Mouse (Mus musculus) heart, adult 2 months (tissue): ENCODE measurements around the gene Agbl4. TPM values are rescaled to one million over a fixed set of nuclear protein-coding genes. Genes with fewer than 3 reads are reported as not detected.

Experiments
- DNase-seq, 2 experiments: peaks; one replicate each; pipeline ENCODE4 v3.0.0; 2021
- H3K27ac ChIP-seq: fragments of 200-600 bp; 2 replicates; pipeline ENCODE4 v1.8.1; 2022
- H3K27me3 ChIP-seq: fragments of 200-500 bp; 2 replicates; pipeline ENCODE4 v1.6.1; 2012; ENCODE audit warnings: mild to moderate bottlenecking, low read length, inconsistent platforms, mixed read lengths; ENCODE audit not compliant: control insufficient read depth, insufficient read depth
- H3K36me3 ChIP-seq: fragments of 200-500 bp; 2 replicates; pipeline ENCODE4 v1.6.1; 2012; ENCODE audit warnings: low read length, inconsistent platforms; ENCODE audit not compliant: control insufficient read depth, insufficient read depth
- H3K4me1 ChIP-seq: fragments of 200-500 bp; 2 replicates; pipeline ENCODE4 v1.6.1; 2011; ENCODE audit warnings: low read length; ENCODE audit not compliant: control insufficient read depth, insufficient read depth
- H3K4me3 ChIP-seq: fragments of 200-600 bp; 2 replicates; pipeline ENCODE4 v1.8.1; 2022
- H3K79me2 ChIP-seq: fragments of 200-500 bp; replicated peaks from 2 replicates; pipeline ENCODE4 v1.6.1; 2012; ENCODE audit warnings: mild to moderate bottlenecking, inconsistent platforms, low read length, moderate library complexity, mixed read lengths; ENCODE audit not compliant: control insufficient read depth, insufficient read depth
- H3K9ac ChIP-seq: fragments of 200-500 bp; 2 replicates; pipeline ENCODE4 v1.6.1; 2012; ENCODE audit warnings: low read depth, mild to moderate bottlenecking, control low read depth, inconsistent platforms, low read length, mixed read lengths
- CTCF ChIP-seq: fragments of 200-600 bp; IDR thresholded peaks from 2 replicates; pipeline ENCODE4 v1.8.1; 2022; ENCODE audit warnings: antibody characterized with exemption, mild to moderate bottlenecking, moderate library complexity
- EP300 ChIP-seq: fragments of 200-500 bp; IDR thresholded peaks from 2 replicates; pipeline ENCODE4 v1.6.1; 2011; ENCODE audit warnings: low read depth, low read length, control low read depth; ENCODE audit not compliant: insufficient read depth
- POLR2A ChIP-seq: fragments of 200-500 bp; IDR thresholded peaks from 2 replicates; pipeline ENCODE4 v1.6.1; 2011; ENCODE audit warnings: mild to moderate bottlenecking, low read depth, low read length, control low read depth; ENCODE audit not compliant: insufficient read depth
- WGBS: fragments of 180-500 bp; shearing (Covaris S2); methylation state at CpG from one replicate; pipeline ENCODE4 v1.1.7; 2018; 5-methylcytosine and 5-hydroxymethylcytosine counted together
- intact Hi-C: fragments of 180-260 bp; cut with DNase I; formaldehyde crosslinking; loops from one replicate; pipeline ENCODE4 v1.15.1; 2025
- polyA plus RNA-seq: library from polyadenylated mRNA; depleted of rRNA; stranded (reverse); fragments of >200 nt; gene quantifications from 2 replicates; pipeline ENCODE4 v1.2.3, GENCODE M21; 2012
- total RNA-seq, 2 experiments: library from RNA; stranded (reverse); gene quantifications; 2 replicates each; pipeline ENCODE4 v1.2.3; 2021

The Agbl4 gene
- total and polyA plus RNA-seq, 3 experiments = 0.08 to 0.39 (median 0.30) TPM

GRCm38 (mm10) chr4:111349965-111350364 lies 952.5 kb downstream of the Agbl4 start:
- Histone ChIP-seq H3K79me2 (no peaks in the 10 kb centered on the region), H3K27me3 (no peaks in the 10 kb centered on the region), H3K27ac (no peak overlapping the region), H3K4me1 (no peaks in the 10 kb centered on the region), H3K36me3 (no peaks in the 10 kb centered on the region), H3K4me3 (no peak overlapping the region), H3K9ac (no peak overlapping the region)
- TF ChIP-seq POLR2A (no peak), CTCF (no peak), EP300 (no peak)
- intact Hi-C loops = no loop called here
- 78% methylated on average over 4 of the region's 4 CpGs for WGBS
- DNase-seq = no peak

- Histone ChIP-seq H3K27me3 (no peaks in the 10 kb centered on the region), H3K27ac (no peak overlapping the region), H3K36me3 (no peaks in the 10 kb centered on the region), H3K79me2 (no peaks in the 10 kb centered on the region), H3K9ac (no peak overlapping the region), H3K4me3 (no peak overlapping the region), H3K4me1 (no peaks in the 10 kb centered on the region)
- WGBS = 46% methylated on average over 6 of the region's 6 CpGs
- intact Hi-C loops = no loop called here
- no peak for DNase-seq
- no peak for TF ChIP-seq POLR2A
- TF ChIP-seq CTCF = no peak
- no peak for TF ChIP-seq EP300
Measured at GRCm38 (mm10) chr4:111350615-111351525, 953.4 kb downstream of the Agbl4 start.

GRCm38 (mm10) chr4:111356584-111357115 lies 959.2 kb downstream of the Agbl4 start:
- intact Hi-C loops = no loop called here
- no peak for TF ChIP-seq POLR2A
- TF ChIP-seq CTCF = no peak
- no peak for TF ChIP-seq EP300

GRCm38 (mm10) chr4:111357176-111357575 lies 959.7 kb downstream of the Agbl4 start:
- Histone ChIP-seq H3K27me3 (no peaks in the 10 kb centered on the region), H3K4me3 (no peak overlapping the region), H3K79me2 (no peaks in the 10 kb centered on the region), H3K27ac (no peak overlapping the region), H3K9ac (no peak overlapping the region), H3K36me3 (no peaks in the 10 kb centered on the region), H3K4me1 (no peaks in the 10 kb centered on the region)
- no peak for DNase-seq
- TF ChIP-seq EP300 = no peak
- TF ChIP-seq CTCF = no peak
- TF ChIP-seq POLR2A = no peak
- intact Hi-C loops = no loop called here
- WGBS = 73% methylated on average over 3 of the region's 3 CpGs

More at GRCm38 (mm10) chr4:111356584-111357115, 959.2 kb downstream of the Agbl4 start:
- H3K79me2 ChIP-seq = no peaks in the 10 kb centered on the region
- no peak overlapping the region for H3K4me3 ChIP-seq
- no peaks in the 10 kb centered on the region for H3K36me3 ChIP-seq
- no peak overlapping the region for H3K27ac ChIP-seq
- DNase-seq = no peak
- no peak overlapping the region for H3K9ac ChIP-seq
- no peaks in the 10 kb centered on the region for H3K4me1 ChIP-seq
- no peaks in the 10 kb centered on the region for H3K27me3 ChIP-seq
- whole genome bisulfite sequencing = 70% methylated on average over 4 of the region's 4 CpGs

GRCm38 (mm10) chr4:111364199-111364598 lies 966.7 kb downstream of the Agbl4 start:
- Histone ChIP-seq H3K9ac (no peak overlapping the region), H3K27ac (no peak overlapping the region), H3K27me3 (no peaks in the 10 kb centered on the region), H3K4me1 (no peaks in the 10 kb centered on the region), H3K4me3 (no peak overlapping the region), H3K36me3 (no peaks in the 10 kb centered on the region), H3K79me2 (no peaks in the 10 kb centered on the region)
- TF ChIP-seq EP300 (no peak), CTCF (no peak), POLR2A (no peak)
- no peak for DNase-seq
- 65% methylated on average over 2 of the region's 2 CpGs for WGBS
- intact Hi-C loops = no loop called here

- Histone ChIP-seq H3K4me3 (no peak overlapping the region), H3K27me3 (no peaks in the 10 kb centered on the region), H3K79me2 (no peaks in the 10 kb centered on the region), H3K36me3 (no peaks in the 10 kb centered on the region), H3K9ac (no peak overlapping the region), H3K27ac (no peak overlapping the region), H3K4me1 (no peaks in the 10 kb centered on the region)
- no peak for TF ChIP-seq CTCF
- no peak for TF ChIP-seq EP300
- WGBS = 51% methylated on average over 2 of the region's 2 CpGs
- intact Hi-C loops = no loop called here
- DNase-seq = no peak
Measured at GRCm38 (mm10) chr4:111367771-111368170, 970.3 kb downstream of the Agbl4 start.
